Mouse (Mus musculus) C2C12 (cell line): ENCODE data around the gene Canx. TPM values are rescaled to one million over a fixed set of nuclear protein-coding genes. Genes with fewer than 3 reads are reported as not detected.

Experiments used
- H3K27me3 ChIP-seq: one replicate; pipeline ENCODE4 v1.6.1; 2011; ENCODE audit not compliant: control insufficient read depth, insufficient read depth, insufficient read length
- H3K36me3 ChIP-seq: one replicate; pipeline ENCODE4 v1.6.1; 2011; ENCODE audit not compliant: control insufficient read depth, insufficient read depth
- H3K4me3 ChIP-seq: one replicate; pipeline ENCODE4 v1.5.1; 2011; ENCODE audit warnings: mild to moderate bottlenecking, control low read depth; ENCODE audit not compliant: poor library complexity, insufficient read depth, severe bottlenecking
- H3K79me2 ChIP-seq: one replicate; pipeline ENCODE4 v1.6.1; 2011; ENCODE audit not compliant: control insufficient read depth, insufficient read depth
- H3K79me3 ChIP-seq: one replicate; pipeline ENCODE4 v1.6.1; 2011; ENCODE audit warnings: low read depth, control low read depth
- H3ac ChIP-seq: one replicate; pipeline ENCODE3; 2011; ENCODE audit warnings: low read depth; ENCODE audit not compliant: control insufficient read depth, insufficient read length
- CEBPB ChIP-seq: IDR thresholded peaks from one replicate; pipeline ENCODE4 v1.6.1; 2011; ENCODE audit warnings: low read depth, mild to moderate bottlenecking, control low read depth, moderate library complexity
- CTCF ChIP-seq: IDR thresholded peaks from one replicate; pipeline ENCODE4 v1.5.1; 2011; ENCODE audit not compliant: control insufficient read depth, insufficient read depth, insufficient read length
- FOSL1 ChIP-seq: IDR thresholded peaks from one replicate; pipeline ENCODE4 v1.8.0; 2011; ENCODE audit warnings: mild to moderate bottlenecking, low read length; ENCODE audit not compliant: poor library complexity, insufficient read depth, severe bottlenecking
- MAX ChIP-seq: IDR thresholded peaks from one replicate; pipeline ENCODE4 v1.6.1; 2011; ENCODE audit warnings: mild to moderate bottlenecking, control low read depth
- MYOD1 ChIP-seq: IDR thresholded peaks from one replicate; pipeline ENCODE4 v1.6.1; 2011; ENCODE audit warnings: low read depth; ENCODE audit not compliant: control insufficient read depth, insufficient read length
- MYOG ChIP-seq: IDR thresholded peaks from one replicate; pipeline ENCODE4 v1.6.1; 2011; ENCODE audit not compliant: control insufficient read depth, insufficient read length; ENCODE audit errors: extremely low read depth
- USF1 ChIP-seq: IDR thresholded peaks from one replicate; pipeline ENCODE4 v1.6.1; 2011; ENCODE audit warnings: low read depth, mild to moderate bottlenecking, control low read depth, moderate library complexity
- polyA plus RNA-seq: library from polyadenylated mRNA; unstranded; fragments of >200 nt; fragmentation: generic; extraction: Trizol; gene quantifications from one replicate; pipeline ENCODE4 v1.2.1, GENCODE M21; 2012; ENCODE audit warnings: missing spikeins

Canx gene
- polyA plus RNA-seq, 1 experiment, result 144 TPM

- peaks cover 58% of the 10 kb centered on the region for H3K79me3 ChIP-seq
- peaks cover 64% of the 10 kb centered on the region for H3K79me2 ChIP-seq
- TF ChIP-seq FOSL1 (no peak), MAX (no peak), MYOG (no peak), CEBPB (no peak), CTCF (no peak), USF1 (no peak), MYOD1 (no peak)
- H3K4me3 ChIP-seq, result peak overlapping the region; percentile 85
- H3K27me3 ChIP-seq, result no peaks in the 10 kb centered on the region
- peak overlapping the region; percentile 20 for H3ac ChIP-seq
- peaks cover 69% of the 10 kb centered on the region for H3K36me3 ChIP-seq
Observed at GRCm38 (mm10) chr11:50290486-50291225, 34.8 kb downstream of the Canx start.

- Histone ChIP-seq H3K4me3 (no peak overlapping the region), H3K79me2 (peaks cover 97% of the 10 kb centered on the region)
Observed at GRCm38 (mm10) chr11:50286428-50286827, 39.0 kb downstream of the Canx start.

GRCm38 (mm10) chr11:50285696-50286095 lies 39.8 kb downstream of the Canx start:
- Histone ChIP-seq H3K4me3 (no peak overlapping the region), H3ac (no peak overlapping the region), H3K79me3 (peaks cover 82% of the 10 kb centered on the region), H3K79me2 (peaks cover 97% of the 10 kb centered on the region), H3K36me3 (peaks cover 61% of the 10 kb centered on the region), H3K27me3 (no peaks in the 10 kb centered on the region)
- TF ChIP-seq MYOD1 (no peak), CTCF (no peak), MAX (no peak), FOSL1 (no peak), MYOG (no peak), CEBPB (no peak), USF1 (no peak)

More at GRCm38 (mm10) chr11:50286428-50286827, 39.0 kb downstream of the Canx start:
- Histone ChIP-seq H3K36me3 (peaks cover 57% of the 10 kb centered on the region), H3K27me3 (no peaks in the 10 kb centered on the region), H3ac (no peak overlapping the region), H3K79me3 (peaks cover 86% of the 10 kb centered on the region)
- TF ChIP-seq FOSL1, result no peak
- no peak for TF ChIP-seq MYOD1

GRCm38 (mm10) chr11:50285263-50285662 lies 40.2 kb downstream of the Canx start:
- peaks cover 81% of the 10 kb centered on the region for H3K79me3 ChIP-seq
- TF ChIP-seq MYOD1, result no peak
- no peak for TF ChIP-seq CTCF
- no peak for TF ChIP-seq MAX
- peaks cover 97% of the 10 kb centered on the region for H3K79me2 ChIP-seq
- H3K4me3 ChIP-seq, result no peak overlapping the region
- H3K27me3 ChIP-seq, result no peaks in the 10 kb centered on the region
- H3ac ChIP-seq, result no peak overlapping the region
- peaks cover 66% of the 10 kb centered on the region for H3K36me3 ChIP-seq

- Histone ChIP-seq H3K79me3 (peaks cover 65% of the 10 kb centered on the region), H3K27me3 (no peaks in the 10 kb centered on the region), H3ac (no peak overlapping the region), H3K79me2 (peaks cover 97% of the 10 kb centered on the region), H3K36me3 (peaks cover 29% of the 10 kb centered on the region), H3K4me3 (no peak overlapping the region)
- no peak for TF ChIP-seq CEBPB
- TF ChIP-seq USF1, result no peak
- no peak for TF ChIP-seq FOSL1
- no peak for TF ChIP-seq MAX
- no peak for TF ChIP-seq CTCF
- no peak for TF ChIP-seq MYOD1
- TF ChIP-seq MYOG, result no peak
Observed at GRCm38 (mm10) chr11:50280053-50280452, 45.4 kb downstream of the Canx start.

GRCm38 (mm10) chr11:50279005-50279404 lies 46.5 kb downstream of the Canx start:
- no peak for TF ChIP-seq MYOD1
- TF ChIP-seq USF1, result no peak
- TF ChIP-seq MAX, result no peak
- TF ChIP-seq FOSL1, result no peak
- no peak for TF ChIP-seq CTCF
- no peak for TF ChIP-seq MYOG
- TF ChIP-seq CEBPB, result no peak
- Histone ChIP-seq H3K79me3 (peaks cover 69% of the 10 kb centered on the region), H3K27me3 (no peaks in the 10 kb centered on the region)

More at GRCm38 (mm10) chr11:50279005-50279404, 46.5 kb downstream of the Canx start:
- Histone ChIP-seq H3K79me2 (peaks cover 97% of the 10 kb centered on the region), H3K4me3 (no peak overlapping the region), H3ac (no peak overlapping the region), H3K36me3 (peaks cover 23% of the 10 kb centered on the region)
